Mouse (Mus musculus) G1E (cell line): ENCODE results near the gene Xrra1.

ENCODE experiments used
- CTCF ChIP-seq: IDR thresholded peaks from 2 replicates; pipeline ENCODE4 v1.5.1; 2012; ENCODE audit warnings: low read depth, low read length, inconsistent platforms, mixed read lengths
- GATA1 ChIP-seq: IDR thresholded peaks from 2 replicates; pipeline ENCODE4 v1.6.1; 2012; ENCODE audit warnings: borderline replicate concordance, low read length, inconsistent platforms, mixed read lengths
- GATA2 ChIP-seq: IDR thresholded peaks from 2 replicates; pipeline ENCODE4 v1.6.1; 2012; ENCODE audit warnings: low read depth, low read length, inconsistent platforms, borderline replicate concordance
- POLR2AphosphoS5 ChIP-seq: IDR thresholded peaks from 2 replicates; pipeline ENCODE4 v1.6.1; 2012; ENCODE audit warnings: low read depth, low read length, inconsistent platforms; ENCODE audit not compliant: insufficient replicate concordance
- TAL1 ChIP-seq: conservative IDR thresholded peaks from 2 replicates; pipeline ENCODE4 v1.6.1; 2012; ENCODE audit warnings: low read depth, low read length, inconsistent platforms, mixed read lengths

DNA sequence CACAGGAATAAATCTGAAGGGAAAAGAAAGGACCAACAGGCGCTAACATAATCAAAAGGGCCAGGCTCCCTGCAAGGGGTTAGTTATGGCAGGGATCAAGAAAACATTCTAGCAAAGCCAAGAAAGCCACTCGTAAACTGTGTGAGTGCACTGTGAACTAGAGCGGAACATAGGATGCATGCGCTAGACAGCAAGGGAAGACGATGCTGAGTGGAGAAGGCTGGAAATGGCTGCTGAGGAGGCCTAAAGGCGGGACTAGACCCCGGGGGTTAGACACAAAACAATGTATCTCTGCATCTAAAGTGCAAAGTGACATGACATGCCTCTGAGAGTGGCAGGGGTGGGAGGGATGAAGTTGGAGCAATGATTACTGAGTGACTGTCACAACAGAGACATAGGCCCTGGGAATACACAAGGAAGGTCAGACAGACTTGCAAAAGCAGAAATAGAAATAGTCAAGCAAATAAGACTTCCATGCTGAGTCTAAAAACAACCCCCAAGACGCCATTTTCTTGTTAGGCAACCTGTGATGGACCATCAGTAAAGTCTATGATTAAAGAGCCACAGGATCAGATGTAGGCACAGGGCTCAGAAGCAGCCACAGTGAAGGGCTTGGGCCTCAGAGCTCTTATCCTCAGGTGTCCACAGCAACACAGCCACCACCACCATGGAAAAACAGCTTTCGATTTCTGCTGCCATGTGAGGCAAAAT lies 107.2 kb downstream of the Xrra1 start:
- no peak for TF ChIP-seq GATA1
- no peak for TF ChIP-seq TAL1
- no peak for TF ChIP-seq CTCF
- TF ChIP-seq POLR2AphosphoS5: no peak
- no peak for TF ChIP-seq GATA2
